Mouse (Mus musculus): ENCODE data around the gene Tomm40l. TPM values are rescaled to one million over a fixed set of nuclear protein-coding genes. Genes with fewer than 3 reads are reported as not detected.
A peak's percentile ranks its signal among the peaks of the same experiment; 100 is the strongest.

The Tomm40l gene
- polyA plus RNA-seq, 1 experiment from 2014 or later: 11.8 TPM

DNA sequence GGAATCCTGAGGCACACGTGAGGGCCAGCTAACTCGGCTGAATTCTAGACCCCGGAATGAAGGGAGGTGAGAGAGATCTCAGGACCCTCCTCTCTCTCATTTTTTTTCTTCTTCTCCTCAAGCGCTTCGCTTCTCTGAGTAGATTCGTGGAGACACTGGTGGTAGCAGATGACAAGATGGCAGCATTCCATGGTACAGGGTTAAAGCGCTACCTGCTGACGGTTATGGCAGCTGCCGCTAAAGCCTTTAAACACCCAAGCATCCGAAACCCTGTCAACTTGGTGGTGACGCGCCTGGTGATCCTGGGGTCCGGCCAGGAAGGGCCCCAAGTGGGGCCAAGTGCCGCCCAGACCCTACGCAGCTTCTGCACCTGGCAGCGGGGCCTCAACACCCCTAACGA lies 30.1 kb upstream of the Tomm40l start:
- no peak overlapping the region for H3K4me2 ChIP-seq (ENCODE audit: low read depth, low read length)
- 59% methylated on average over 17 of the region's 17 CpGs for WGBS (ENCODE audit: insufficient replicate concordance)

DNA sequence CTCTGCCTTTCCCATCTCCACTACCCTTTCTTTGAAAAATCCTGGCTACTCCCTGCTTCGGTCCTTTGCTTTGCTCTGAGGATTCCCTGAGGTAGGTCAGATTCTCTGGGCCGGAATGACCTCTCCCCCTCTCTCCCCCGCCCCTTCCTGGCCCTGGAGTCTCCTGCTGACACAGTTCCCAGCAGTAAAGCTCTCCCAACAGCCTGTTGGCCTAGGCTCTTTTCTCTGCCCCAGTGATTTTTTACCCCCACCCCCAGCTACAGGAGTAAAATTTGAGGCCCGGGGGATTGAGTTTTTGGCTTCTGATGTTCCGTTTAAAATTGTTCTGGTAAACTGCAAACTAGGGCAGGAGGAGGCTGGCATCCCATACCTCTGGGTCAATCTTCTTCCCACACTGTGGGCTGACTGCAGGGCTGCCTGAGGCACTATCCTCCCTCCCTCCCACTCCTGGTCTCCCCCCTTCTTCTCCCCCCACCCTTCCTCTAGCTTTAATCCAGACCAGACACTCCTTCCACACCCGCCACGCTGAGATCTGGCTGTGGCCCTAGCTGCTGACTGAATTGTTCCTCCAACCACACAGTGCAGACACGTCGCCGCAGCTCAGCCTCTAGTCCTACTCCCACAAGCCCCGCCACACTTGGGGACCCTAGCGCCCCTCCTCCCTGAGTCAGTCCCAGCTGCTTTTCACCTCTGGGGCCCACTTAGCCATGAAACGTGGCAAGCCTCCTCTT lies 29.4 kb upstream of the Tomm40l start:
- H3K9ac ChIP-seq (ENCODE audit: low read depth, low read length): no peak overlapping the region
- no peaks in the 10 kb centered on the region for H3K36me3 ChIP-seq (ENCODE audit: control insufficient read depth, insufficient read depth)
- ATAC-seq (ENCODE audit: low read depth): no peak
- no peaks in the 10 kb centered on the region for H3K9me3 ChIP-seq (replicated peaks; ENCODE audit: control insufficient read depth, low read length)
- H3K4me3 ChIP-seq (ENCODE audit: low read depth, low read length): peak overlapping the region; percentile 11; the same call in 1 of the 2 replicates
- peaks cover 11% of the 10 kb centered on the region for H3K4me1 ChIP-seq (ENCODE audit: control insufficient read depth, low read depth, low read length)
- H3K27me3 ChIP-seq (ENCODE audit: control insufficient read depth, insufficient read depth, low read depth, low read length): peaks cover 31% of the 10 kb centered on the region
- 0 out of 2 replicates have a peak overlapping the region, but pooled peaks have one; percentile 2 for H3K4me2 ChIP-seq (ENCODE audit: low read depth, low read length)
- WGBS (ENCODE audit: insufficient replicate concordance): 25% methylated on average over 13 of the region's 13 CpGs
- no peak overlapping the region for H3K27ac ChIP-seq (ENCODE audit: low read length)

More for the DNA sequence above, 30.1 kb upstream of the Tomm40l start:
- peaks cover 31% of the 10 kb centered on the region for H3K27me3 ChIP-seq (ENCODE audit: control insufficient read depth, insufficient read depth, low read depth, low read length)
- H3K4me3 ChIP-seq (ENCODE audit: low read depth, low read length): no peak overlapping the region
- no peaks in the 10 kb centered on the region for H3K9me3 ChIP-seq (replicated peaks; ENCODE audit: control insufficient read depth, low read length)
- no peaks in the 10 kb centered on the region for H3K36me3 ChIP-seq (ENCODE audit: control insufficient read depth, insufficient read depth)
- H3K27ac ChIP-seq (ENCODE audit: low read length): no peak overlapping the region
- no peak overlapping the region for H3K9ac ChIP-seq (ENCODE audit: low read depth, low read length)
- no peak for ATAC-seq (ENCODE audit: low read depth)
- peaks cover 9% of the 10 kb centered on the region for H3K4me1 ChIP-seq (ENCODE audit: control insufficient read depth, low read depth, low read length)

DNA sequence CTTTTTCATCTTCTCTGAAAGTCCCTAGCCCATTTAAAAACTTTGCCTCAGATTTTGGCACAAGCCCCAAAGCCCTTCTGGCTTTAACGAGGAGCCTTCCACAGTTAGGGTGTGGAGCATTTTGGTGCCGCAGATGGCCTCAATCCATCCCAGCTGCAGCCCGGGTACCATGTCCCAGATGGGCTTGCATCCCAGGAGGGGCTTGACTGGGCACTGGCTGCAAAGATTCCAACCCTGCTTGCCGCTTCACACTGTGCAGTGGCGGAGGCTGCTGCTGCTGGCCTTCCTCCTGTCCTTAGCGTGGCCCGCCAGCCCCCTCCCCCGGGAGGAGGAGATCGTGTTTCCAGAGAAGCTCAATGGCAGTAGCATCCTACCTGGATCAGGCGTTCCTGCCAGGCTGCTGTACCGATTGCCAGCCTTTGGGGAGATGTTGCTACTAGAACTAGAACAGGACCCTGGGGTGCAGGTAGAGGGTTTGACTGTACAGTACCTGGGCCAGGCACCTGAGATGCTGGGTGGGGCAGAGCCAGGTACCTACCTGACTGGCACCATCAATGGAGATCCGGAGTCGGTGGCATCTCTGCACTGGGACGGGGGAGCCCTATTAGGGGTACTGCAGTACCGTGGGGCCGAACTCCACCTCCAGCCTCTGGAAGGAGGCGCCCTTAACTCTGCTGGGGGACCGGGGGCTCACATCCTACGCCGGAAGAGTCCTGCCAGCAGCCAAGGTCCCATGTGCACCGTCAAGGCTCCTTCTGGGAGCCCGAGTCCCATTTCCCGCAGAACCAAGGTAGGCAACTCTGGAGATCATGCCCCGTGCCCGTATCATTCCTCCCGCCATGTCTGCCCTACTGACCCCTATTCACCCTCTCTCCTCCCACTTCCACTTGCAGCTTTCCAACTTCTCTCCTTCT lies 28.6 kb upstream of the Tomm40l start, which contains the start of gene Ndufs2:
Ndufs2 (minus strand) TSS at position 709 of the 914 bp plus-strand sequence.
- H3K27me3 ChIP-seq (ENCODE audit: control insufficient read depth, insufficient read depth, low read depth, low read length): peaks cover 31% of the 10 kb centered on the region

DNA sequence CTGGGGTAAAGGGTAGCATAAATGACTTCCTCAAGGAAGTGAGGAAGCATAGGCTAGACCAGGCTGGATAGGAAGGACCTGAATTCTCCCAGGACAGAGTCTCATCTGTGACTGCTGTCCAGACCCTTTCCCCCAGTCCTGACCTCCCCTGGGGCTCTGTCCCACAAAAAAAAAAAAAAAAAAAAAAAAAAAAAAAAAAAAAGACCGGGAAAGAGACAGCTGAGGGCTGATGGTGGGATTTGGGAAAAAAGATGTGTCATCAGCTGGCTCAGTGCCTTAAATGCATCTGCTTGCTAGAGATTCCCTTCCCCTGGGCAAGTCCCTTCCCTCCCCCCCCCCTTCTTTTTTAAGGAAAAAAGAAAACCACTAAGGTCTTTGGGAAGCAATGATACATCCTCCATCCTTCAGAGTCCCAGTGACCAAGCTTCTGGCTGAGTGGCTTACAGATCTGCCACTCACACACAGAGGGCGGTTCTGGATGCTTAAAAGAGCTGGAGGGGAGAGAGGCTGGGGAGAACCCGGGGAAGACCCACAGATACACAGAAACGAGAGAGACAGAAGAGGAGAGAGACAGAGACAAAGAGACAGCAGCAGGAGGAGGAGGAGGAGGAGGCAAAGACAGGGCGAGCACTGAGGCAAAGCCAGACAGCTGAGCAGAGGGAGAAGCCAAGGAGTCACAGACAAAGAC lies 27.7 kb upstream of the Tomm40l start, which contains the start of gene Adamts4:
Adamts4 (plus strand) TSS at position 509 of the 688 bp plus-strand sequence.
- Histone ChIP-seq H3K4me3 (ENCODE audit: low read depth, low read length) (peak within 1 kb of the TSS; percentile 11), H3K4me1 (ENCODE audit: control insufficient read depth, low read depth, low read length) (peaks cover 20% of the 10 kb centered on the region), H3K27me3 (ENCODE audit: control insufficient read depth, insufficient read depth, low read depth, low read length) (peaks cover 31% of the 10 kb centered on the region), H3K27ac (ENCODE audit: low read length) (no peak within 1 kb of the TSS), H3K36me3 (ENCODE audit: control insufficient read depth, insufficient read depth) (no peaks in the 10 kb centered on the region), H3K9ac (ENCODE audit: low read depth, low read length) (no peak within 1 kb of the TSS), H3K9me3 (replicated peaks; ENCODE audit: control insufficient read depth, low read length) (no peaks in the 10 kb centered on the region), H3K4me2 (ENCODE audit: low read depth, low read length) (peak within 1 kb of the TSS; percentile 2)
- 19% methylated on average over 5 of the region's 5 CpGs for WGBS (ENCODE audit: insufficient replicate concordance)
- no peak for ATAC-seq (ENCODE audit: low read depth)

More for the DNA sequence above, 28.6 kb upstream of the Tomm40l start, which contains the start of gene Ndufs2:
- Histone ChIP-seq H3K4me3 (ENCODE audit: low read depth, low read length) (peak within 1 kb of the TSS; percentile 11), H3K4me2 (ENCODE audit: low read depth, low read length) (peak within 1 kb of the TSS; percentile 2), H3K9ac (ENCODE audit: low read depth, low read length) (no peak within 1 kb of the TSS), H3K9me3 (replicated peaks; ENCODE audit: control insufficient read depth, low read length) (no peaks in the 10 kb centered on the region), H3K4me1 (ENCODE audit: control insufficient read depth, low read depth, low read length) (peaks cover 17% of the 10 kb centered on the region), H3K36me3 (ENCODE audit: control insufficient read depth, insufficient read depth) (no peaks in the 10 kb centered on the region), H3K27ac (ENCODE audit: low read length) (no peak within 1 kb of the TSS)
- no peak for ATAC-seq (ENCODE audit: low read depth)
- 30% methylated on average over 26 of the region's 26 CpGs for WGBS (ENCODE audit: insufficient replicate concordance)

DNA sequence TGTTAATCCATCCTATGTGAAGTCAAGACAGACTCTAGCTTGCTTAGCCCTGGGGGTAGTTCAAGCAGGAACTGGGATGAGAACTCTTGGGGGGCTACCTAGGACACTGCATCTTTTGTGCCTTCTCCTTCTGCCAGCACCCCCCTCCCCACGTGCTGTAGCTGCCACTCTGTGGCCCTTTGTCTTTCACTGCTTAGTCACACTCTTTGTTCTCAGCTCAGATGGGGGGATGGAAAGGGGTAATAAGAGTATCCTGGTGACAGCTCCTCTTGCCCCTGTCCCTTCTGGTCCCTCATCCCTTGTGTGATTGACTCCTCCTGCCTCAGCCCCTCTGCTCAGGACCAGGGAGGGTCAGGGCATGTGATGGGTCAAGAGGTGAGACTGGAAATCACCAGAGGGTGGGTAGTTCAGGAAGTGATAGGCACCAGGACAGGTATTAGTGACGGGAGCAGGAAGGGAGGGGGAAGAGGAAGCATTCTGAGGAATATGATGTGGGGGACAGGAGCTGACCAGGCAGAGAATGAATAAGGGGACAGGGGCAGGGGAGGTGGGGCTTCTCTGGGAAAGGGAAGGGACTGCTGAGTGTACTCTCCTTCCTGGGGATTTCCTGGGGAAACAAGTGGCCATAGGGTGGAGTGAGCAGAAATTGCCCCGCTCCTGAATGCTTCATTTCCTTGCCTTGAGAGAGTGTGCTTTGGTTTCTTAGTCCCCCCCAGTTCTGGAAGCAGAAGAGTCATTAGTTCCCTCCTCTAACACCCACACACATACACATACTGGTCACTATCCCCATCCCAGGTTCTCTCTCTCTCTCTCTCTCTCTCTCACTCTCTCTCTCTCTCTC lies 26.3 kb upstream of the Tomm40l start:
- H3K4me2 ChIP-seq (ENCODE audit: low read depth, low read length): no peak overlapping the region

DNA sequence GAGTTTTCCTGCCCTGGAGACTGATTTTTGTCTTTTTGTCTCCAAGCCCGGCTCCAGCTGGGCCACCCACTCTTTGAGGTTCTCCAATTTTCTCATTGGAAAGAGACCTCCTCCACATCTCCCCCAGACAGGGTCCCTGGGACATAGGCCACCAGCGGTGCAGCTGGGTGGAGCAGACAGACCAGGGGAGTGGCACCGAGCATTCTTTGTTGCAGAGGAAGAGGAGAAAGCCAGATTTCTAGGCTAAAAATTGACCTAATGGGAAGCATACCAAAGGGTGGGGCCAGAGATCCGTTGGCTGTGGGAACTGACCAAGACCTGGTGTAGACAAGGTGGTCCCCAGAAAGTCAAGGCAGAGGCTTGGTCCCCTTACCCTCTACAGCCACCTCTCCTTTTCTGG lies 25.6 kb upstream of the Tomm40l start:
- Histone ChIP-seq H3K27me3 (ENCODE audit: control insufficient read depth, insufficient read depth, low read depth, low read length) (peaks cover 31% of the 10 kb centered on the region), H3K4me3 (ENCODE audit: low read depth, low read length) (peak overlapping the region; percentile 71), H3K27ac (ENCODE audit: low read length) (peak overlapping the region; percentile 86), H3K36me3 (ENCODE audit: control insufficient read depth, insufficient read depth) (peaks cover 3% of the 10 kb centered on the region; the same call in 1 of the 2 replicates), H3K9ac (ENCODE audit: low read depth, low read length) (peak overlapping the region; percentile 65; the same call in 1 of the 2 replicates), H3K9me3 (replicated peaks; ENCODE audit: control insufficient read depth, low read length) (no peaks in the 10 kb centered on the region), H3K4me1 (ENCODE audit: control insufficient read depth, low read depth, low read length) (peaks cover 20% of the 10 kb centered on the region), H3K4me2 (ENCODE audit: low read depth, low read length) (peak overlapping the region; percentile 91)
- ATAC-seq (ENCODE audit: low read depth): no peak
- WGBS (ENCODE audit: insufficient replicate concordance): 14% methylated on average over 4 of the region's 4 CpGs

More for the DNA sequence above, 26.3 kb upstream of the Tomm40l start:
- H3K4me3 ChIP-seq (ENCODE audit: low read depth, low read length): no peak overlapping the region
- no peak overlapping the region for H3K27ac ChIP-seq (ENCODE audit: low read length)
- H3K9me3 ChIP-seq (replicated peaks; ENCODE audit: control insufficient read depth, low read length): no peaks in the 10 kb centered on the region
- peaks cover 3% of the 10 kb centered on the region; the same call in 1 of the 2 replicates for H3K36me3 ChIP-seq (ENCODE audit: control insufficient read depth, insufficient read depth)
- peaks cover 31% of the 10 kb centered on the region for H3K27me3 ChIP-seq (ENCODE audit: control insufficient read depth, insufficient read depth, low read depth, low read length)
- ATAC-seq (ENCODE audit: low read depth): no peak
- H3K4me1 ChIP-seq (ENCODE audit: control insufficient read depth, low read depth, low read length): peaks cover 20% of the 10 kb centered on the region
- no peak overlapping the region for H3K9ac ChIP-seq (ENCODE audit: low read depth, low read length)
- 26% methylated on average over 3 of the region's 3 CpGs for WGBS (ENCODE audit: insufficient replicate concordance)

DNA sequence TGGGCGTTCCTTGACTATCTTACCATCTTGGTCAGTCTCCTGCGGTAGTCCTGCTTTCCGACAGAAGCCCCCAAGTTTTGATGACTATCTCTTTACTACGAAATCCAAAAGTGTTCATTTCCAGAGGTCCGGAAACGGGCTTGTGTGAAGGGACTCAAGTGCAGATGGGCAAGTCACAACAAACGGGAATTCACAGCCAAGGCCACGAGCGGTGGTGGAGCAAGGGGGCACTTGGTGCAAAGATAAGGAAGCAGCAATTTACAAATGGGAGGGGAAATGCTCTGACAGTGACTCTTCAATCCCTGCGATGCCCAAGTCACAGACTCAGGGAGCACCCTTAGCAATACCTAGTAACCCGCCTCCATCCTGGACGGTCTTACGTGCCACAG lies 25.1 kb upstream of the Tomm40l start:
- H3K9me3 ChIP-seq (replicated peaks; ENCODE audit: control insufficient read depth, low read length): no peaks in the 10 kb centered on the region
- whole genome bisulfite sequencing (ENCODE audit: insufficient replicate concordance): 8% methylated on average over 13 of the region's 13 CpGs
- peak overlapping the region; percentile 91 for H3K4me2 ChIP-seq (ENCODE audit: low read depth, low read length)
- peaks cover 26% of the 10 kb centered on the region for H3K27me3 ChIP-seq (ENCODE audit: control insufficient read depth, insufficient read depth, low read depth, low read length)
- peak overlapping the region; percentile 65 for H3K9ac ChIP-seq (ENCODE audit: low read depth, low read length)
- H3K4me3 ChIP-seq (ENCODE audit: low read depth, low read length): peak overlapping the region; percentile 71
- peaks cover 3% of the 10 kb centered on the region; the same call in 1 of the 2 replicates for H3K36me3 ChIP-seq (ENCODE audit: control insufficient read depth, insufficient read depth)
- peaks cover 20% of the 10 kb centered on the region for H3K4me1 ChIP-seq (ENCODE audit: control insufficient read depth, low read depth, low read length)
- peak overlapping the region; percentile 86 for H3K27ac ChIP-seq (ENCODE audit: low read length)
- peak; percentile 11; the same call in 1 of the 2 replicates for ATAC-seq (ENCODE audit: low read depth)
